Mouse (Mus musculus): ENCODE data around the gene Rbfox1.

Rbfox1 gene

GRCm38 (mm10) chr16:7036988-7037387, 1151.8 kb downstream of the Rbfox1 start:
- DNase-seq (ENCODE audit: low spot score): no peak

DNA sequence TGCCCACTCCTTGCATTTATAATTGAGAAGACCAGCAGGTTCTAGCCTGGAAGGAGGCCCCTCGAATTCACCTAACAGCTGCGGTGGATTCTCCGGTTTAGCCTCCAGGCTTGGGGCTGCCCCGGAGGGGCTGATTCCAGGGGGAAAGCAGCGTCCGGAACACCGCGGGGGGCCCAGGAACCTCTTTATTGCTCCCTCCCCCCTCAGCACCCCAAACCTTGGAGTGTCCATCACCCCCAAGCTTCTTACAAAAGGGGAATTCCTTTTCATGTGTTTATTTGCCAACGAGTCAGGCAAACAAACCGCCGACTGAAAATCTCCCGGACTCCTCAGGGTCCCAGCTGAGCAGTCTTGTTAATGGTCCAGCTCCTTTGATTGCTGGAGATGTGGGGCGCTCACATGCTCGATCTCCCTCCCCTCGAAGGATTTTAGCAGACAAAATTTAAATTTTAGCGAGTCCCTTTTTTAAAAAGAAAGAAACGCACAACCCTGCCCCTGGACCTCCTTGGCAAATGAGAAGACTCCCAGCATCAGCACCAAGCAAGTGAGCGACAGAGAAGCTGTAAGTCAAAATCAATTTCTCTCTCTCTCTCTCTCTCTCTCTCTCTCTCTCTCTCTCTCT, 1153.6 kb downstream of the Rbfox1 start:
- no peak for DNase-seq (ENCODE audit: low spot score)

- DNase-seq (ENCODE audit: low spot score): no peak
These were observed 1154.5 kb downstream of the Rbfox1 start for GRCm38 (mm10) chr16:7039404-7040367.

DNA sequence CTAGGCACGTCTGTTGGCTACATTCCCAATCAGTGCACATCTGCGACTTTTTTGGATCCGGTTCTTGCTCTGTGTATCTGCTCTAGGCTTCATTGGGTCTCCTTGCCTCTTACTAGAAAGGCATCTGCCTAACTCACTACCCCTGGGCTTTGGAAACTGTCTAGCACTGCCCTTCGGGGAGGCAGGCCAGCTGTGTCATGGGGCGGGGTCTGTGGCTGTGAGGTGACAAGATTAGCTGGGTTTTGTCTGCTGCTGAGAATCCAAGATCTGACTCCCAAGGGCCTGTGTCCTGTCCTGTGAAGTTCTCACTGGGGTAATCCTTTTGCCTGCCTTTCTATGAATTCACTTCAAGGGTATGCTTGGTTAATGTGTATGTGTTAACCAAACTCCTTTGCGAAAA, 1155.5 kb downstream of the Rbfox1 start:
- DNase-seq (ENCODE audit: low spot score): no peak

GRCm38 (mm10) chr16:7047421-7047820, 1162.3 kb downstream of the Rbfox1 start:
- no peak for DNase-seq (ENCODE audit: low spot score)

- DNase-seq (ENCODE audit: low spot score): no peak
These were observed 1164.2 kb downstream of the Rbfox1 start for GRCm38 (mm10) chr16:7049162-7049971.

GRCm38 (mm10) chr16:7050945-7051344, 1165.8 kb downstream of the Rbfox1 start:
- no peak for DNase-seq (ENCODE audit: low spot score)

DNA sequence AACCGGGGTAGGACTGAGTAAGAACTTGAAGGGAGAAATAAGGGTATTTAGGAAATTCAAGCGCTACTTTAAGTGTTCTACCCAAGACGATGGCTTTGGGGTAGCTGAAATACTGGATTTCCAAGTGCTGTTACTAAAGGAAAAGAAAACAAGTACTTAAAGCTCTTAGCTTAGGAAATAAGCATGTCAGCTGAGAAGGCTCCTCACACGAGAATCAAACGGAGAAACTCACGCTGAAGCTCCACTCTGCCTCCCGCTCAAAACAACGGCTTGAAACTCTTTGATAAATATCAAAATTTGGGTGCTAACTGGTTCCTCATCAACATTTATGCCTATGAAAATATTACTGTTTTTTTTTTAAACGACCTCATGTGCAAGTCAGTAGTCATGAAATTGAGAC, 1166.8 kb downstream of the Rbfox1 start:
- DNase-seq (ENCODE audit: low spot score): no peak

DNA sequence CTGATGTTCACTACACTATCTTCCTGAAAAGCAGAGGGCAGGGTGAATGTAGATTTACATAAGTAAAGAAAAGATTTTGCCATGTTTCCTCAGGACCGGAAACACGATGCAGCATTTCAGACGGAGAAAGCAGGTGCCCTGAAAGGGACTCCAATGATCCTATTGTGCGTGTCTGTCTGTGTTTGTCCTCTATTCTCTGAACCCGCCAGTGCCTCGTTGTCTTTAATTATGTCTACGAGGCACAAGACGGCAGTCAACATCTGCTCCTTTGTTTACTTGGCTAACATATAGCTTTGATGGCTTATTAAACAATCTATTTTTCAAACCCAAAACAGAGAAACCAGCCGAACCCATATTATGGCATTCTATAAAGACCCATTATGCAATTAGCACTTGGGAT, 1167.3 kb downstream of the Rbfox1 start:
- no peak for DNase-seq (ENCODE audit: low spot score)

GRCm38 (mm10) chr16:7057789-7058188, 1172.6 kb downstream of the Rbfox1 start:
- DNase-seq (ENCODE audit: low spot score): no peak

DNA sequence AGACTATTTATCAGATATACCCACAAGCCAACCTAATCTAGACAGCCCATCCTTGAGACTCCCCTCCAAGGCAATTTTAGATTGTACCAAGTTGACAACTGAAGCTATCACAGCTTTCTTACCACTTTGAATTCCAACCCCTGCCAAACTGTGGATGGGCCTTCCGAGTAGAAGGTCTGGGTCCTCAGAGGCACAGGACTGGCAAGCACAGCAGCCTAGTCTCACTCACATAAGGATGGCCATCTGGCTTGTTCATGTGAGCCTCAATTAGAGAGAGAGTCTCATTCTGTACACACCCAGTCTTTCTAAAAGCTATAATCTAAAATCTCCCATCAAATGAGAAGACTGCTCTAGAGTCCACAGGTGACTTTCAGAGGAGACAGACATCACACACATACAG, 1173.4 kb downstream of the Rbfox1 start:
- no peak for DNase-seq (ENCODE audit: low spot score)

GRCm38 (mm10) chr16:7059596-7059995, 1174.4 kb downstream of the Rbfox1 start:
- no peak for DNase-seq (ENCODE audit: low spot score)

DNA sequence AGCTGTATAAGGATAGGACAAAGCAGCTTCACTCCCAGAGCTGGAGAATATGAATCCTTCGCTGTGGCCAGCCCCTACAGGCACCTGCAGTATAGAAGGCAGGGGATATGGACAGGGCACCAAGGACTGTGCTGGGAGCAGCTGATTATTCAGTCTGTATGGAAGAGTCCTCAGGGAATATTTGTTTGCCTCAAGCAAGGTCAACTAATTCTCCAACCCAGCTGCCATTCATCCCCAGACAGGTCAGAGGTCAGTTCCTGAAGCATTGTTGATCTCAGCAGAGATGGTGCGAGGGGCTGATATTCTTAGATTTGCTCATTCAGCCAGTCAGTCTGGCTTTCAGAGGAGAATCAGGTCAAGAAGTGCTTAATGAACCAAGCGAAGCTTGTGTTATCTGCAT, 1175.7 kb downstream of the Rbfox1 start:
- no peak for DNase-seq (ENCODE audit: low spot score)

- no peak for DNase-seq (ENCODE audit: low spot score)
These were observed 1177.4 kb downstream of the Rbfox1 start for GRCm38 (mm10) chr16:7062512-7062911.

DNA sequence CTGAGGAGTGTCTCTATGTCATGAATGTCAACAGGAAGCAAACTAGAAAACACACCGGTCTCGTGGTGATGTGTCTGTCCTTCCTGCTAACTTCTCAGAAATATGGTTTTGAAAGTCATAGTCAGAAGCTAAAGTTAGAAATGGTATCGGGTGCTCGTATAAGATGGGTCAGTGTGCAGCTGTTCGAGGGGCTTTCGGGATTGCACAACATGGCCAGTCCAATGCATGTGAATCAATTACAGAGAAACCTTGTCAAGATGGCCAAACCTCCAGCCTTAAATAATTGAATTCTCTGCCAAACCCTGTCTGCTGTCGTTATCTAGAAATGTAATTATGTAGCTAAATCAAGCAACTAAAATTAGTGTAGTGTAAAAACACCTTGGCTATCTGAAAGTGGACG, 1182.0 kb downstream of the Rbfox1 start:
- no peak for DNase-seq (ENCODE audit: low spot score)

DNA sequence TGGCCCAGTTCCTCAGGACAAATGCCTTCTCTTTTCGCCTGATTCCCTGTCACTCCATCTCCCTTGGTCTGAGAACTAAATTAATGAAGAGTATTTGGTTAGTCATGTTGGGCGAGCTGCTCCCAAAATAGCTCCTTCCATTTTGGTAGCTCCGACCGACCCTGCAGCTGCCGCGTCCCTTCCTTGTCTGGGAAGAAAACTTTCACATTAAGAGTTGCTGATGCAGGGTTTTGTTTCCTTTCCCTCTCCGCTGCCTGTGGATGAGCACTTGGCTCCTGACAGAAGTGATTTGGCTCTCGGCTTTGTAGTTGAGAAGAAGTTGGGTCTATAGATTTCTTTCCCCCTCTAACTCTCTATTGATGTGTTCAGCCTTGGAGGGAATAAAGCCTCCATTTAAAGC, 1184.4 kb downstream of the Rbfox1 start:
- no peak for DNase-seq (ENCODE audit: low spot score)

- no peak for DNase-seq (ENCODE audit: low spot score)
These were observed 1189.6 kb downstream of the Rbfox1 start for GRCm38 (mm10) chr16:7074786-7075185.

GRCm38 (mm10) chr16:7075749-7076148, 1190.6 kb downstream of the Rbfox1 start:
- no peak for DNase-seq (ENCODE audit: low spot score)

GRCm38 (mm10) chr16:7076305-7076704, 1191.2 kb downstream of the Rbfox1 start:
- no peak for DNase-seq (ENCODE audit: low spot score)

DNA sequence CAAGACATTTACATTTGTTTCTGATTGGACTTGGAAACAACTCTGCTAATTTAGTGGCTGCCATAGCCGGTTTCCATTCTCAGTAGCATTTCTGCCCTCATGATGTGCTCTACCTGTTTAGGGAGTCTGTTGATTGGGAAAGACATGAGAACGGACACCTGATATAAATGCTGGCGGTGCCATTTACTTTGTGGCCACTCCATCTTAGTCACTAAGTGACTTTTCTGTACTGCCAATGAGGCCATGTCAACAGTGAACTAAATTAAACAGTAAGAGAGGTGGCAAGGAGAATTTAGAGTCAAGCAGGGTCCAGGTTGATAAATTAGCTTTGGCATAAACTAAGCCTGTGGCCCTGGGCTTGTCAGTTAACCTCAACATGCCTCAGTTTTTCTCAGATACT, 1191.6 kb downstream of the Rbfox1 start:
- no peak for DNase-seq (ENCODE audit: low spot score)

DNA sequence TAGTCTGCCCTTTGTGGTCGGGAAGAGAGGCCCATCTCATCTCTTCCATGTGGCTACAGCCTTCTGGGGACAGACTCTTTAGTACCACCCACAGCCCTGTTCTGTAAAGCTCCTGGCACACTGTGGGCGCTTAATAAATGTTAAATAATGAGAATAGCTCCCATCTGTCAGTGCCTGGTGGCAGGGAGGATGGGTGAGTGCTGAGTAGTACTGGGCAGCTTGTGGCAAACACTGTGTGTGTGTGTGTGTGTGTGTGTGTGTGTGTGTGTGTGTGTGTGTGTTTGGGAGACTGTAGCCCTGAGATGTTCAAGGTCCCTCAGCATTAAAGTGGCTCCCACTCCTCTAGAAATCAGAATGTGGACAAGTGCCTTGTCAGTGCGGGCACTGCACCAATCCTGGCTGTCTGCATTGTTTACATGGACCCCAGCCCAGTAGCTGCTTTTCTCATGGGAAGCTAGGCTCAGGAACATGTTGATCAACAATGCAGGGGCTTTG, 1196.0 kb downstream of the Rbfox1 start:
- no peak for DNase-seq (ENCODE audit: low spot score)

DNA sequence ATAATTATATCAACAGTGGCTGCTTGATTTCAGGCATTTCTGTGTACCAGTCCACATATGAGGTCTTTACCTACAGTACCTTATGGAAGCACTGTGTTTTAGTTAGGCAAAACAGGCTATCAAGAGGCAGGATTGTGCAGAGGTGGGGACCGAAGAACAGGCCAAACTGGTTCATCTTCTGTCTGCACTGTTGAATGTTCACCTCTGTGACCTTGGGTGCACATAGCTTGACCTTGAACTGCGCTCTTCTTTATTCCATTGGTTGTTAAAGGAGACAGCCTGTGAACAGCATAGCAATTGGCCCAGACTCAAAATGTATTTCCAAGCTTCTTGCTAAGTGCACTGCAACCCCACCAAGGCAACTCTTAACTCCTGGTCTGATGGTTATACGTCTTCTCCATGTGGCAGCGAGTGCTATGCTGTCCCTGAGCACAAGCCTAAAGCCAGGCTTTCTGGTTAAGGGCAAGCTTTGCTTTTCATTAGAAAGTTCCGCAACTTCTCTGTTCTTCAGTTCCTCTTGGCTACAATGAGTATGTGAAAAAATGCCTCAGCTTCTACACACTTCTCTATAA, 1196.6 kb downstream of the Rbfox1 start:
- no peak for DNase-seq (ENCODE audit: low spot score)

Data from ovary, postnatal 10 days (tissue).